ENCODE assay signal across 10 mouse cellular contexts in the genomic region with DNA sequence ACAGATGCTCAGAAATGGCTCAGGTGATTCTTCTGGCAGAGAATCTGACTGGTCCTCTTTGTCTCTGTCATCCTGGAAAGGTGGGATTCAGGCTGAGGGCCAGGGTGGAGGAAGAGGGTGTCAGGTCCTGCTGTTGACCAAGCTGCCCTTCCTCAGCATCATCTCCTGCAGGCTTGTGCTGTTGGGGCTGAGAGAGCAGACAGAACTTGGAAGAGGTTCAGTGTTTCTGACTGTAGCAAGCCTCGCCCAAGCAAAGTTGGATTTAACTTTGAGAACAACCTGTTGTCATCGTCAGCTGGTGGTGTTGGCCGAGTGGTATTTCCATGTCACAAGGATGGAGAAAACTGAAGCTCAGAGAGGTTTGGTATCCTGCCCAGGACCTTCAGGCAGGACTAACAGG.
DNase-seq lines count a peak whose midpoint lies in the region; ATAC-seq and TF ChIP-seq lines count a peak whose summit lies in the region.
"Had no signal": no experiment of that assay in that cellular context is flagged by ENCODE, and none has a peak within 500 bp of the region (broad histone marks: within the 10 kb centered on the region; RNA-seq: fewer than 3 reads in every experiment).

No protein-coding gene starts in this region.

- peaks cover 65% of the 10 kb centered on the region for H3K4me1 ChIP-seq in kidney, embryonic 14.5 days (ENCODE audit: control insufficient read depth, insufficient read depth, low read length)
- peaks cover 18% of the 10 kb centered on the region for H3K4me1 ChIP-seq in bone marrow, adult 2 months (ENCODE audit: control insufficient read depth, insufficient read depth, low read length)
- peaks cover 62% of the 10 kb centered on the region for H3K4me1 ChIP-seq in embryonic facial prominence, embryonic 14.5 days (ENCODE audit: control insufficient read depth, insufficient read depth, low read length)
- H3K4me1 ChIP-seq in limb, embryonic 13.5 days: peaks cover 90% of the 10 kb centered on the region

- DNase-seq in kidney, adult 18-20 months: no peak
- no peak for DNase-seq in embryonic facial prominence, embryonic 14.5 days (ENCODE audit: low spot score)
- DNase-seq in B cell, adult 2 months: no peak
- no peak for DNase-seq in yolk sac, embryonic 10.5 days (ENCODE audit: low spot score)
- no peak for DNase-seq in gastrocnemius, postnatal 10 days
- DNase-seq: forebrain, postnatal 0 days had no signal

- no peak for ATAC-seq in kidney, embryonic 14.5 days (ENCODE audit: low FRiP score, low TSS enrichment)
- no peak for ATAC-seq in embryonic facial prominence, embryonic 14.5 days (ENCODE audit: low read depth)
- ATAC-seq in limb, embryonic 13.5 days (ENCODE audit: low FRiP score, low read depth): no peak
- ATAC-seq: forebrain, postnatal 0 days had no signal

- H3K4me3 ChIP-seq in kidney, embryonic 14.5 days (ENCODE audit: low read length): no peak overlapping the region
- no peak overlapping the region for H3K4me3 ChIP-seq in bone marrow, adult 2 months (replicated peaks; ENCODE audit: control insufficient read depth, low read depth, low read length)
- no peak overlapping the region for H3K4me3 ChIP-seq in embryonic facial prominence, embryonic 14.5 days (ENCODE audit: low read depth, low read length)
- H3K4me3 ChIP-seq in limb, embryonic 13.5 days: no peak overlapping the region

- H3K27ac ChIP-seq in kidney, embryonic 14.5 days (ENCODE audit: low read depth, low read length): peak overlapping the region; percentile 88; the same call in 1 of the 2 replicates
- peak overlapping the region; percentile 71 for H3K27ac ChIP-seq in bone marrow, adult 2 months (ENCODE audit: control insufficient read depth, insufficient read depth, low read depth, low read length, poor library complexity)
- peak overlapping the region; percentile 88 for H3K27ac ChIP-seq in embryonic facial prominence, embryonic 14.5 days (replicated peaks; ENCODE audit: low read depth, low read length)
- peak overlapping the region; percentile 91 for H3K27ac ChIP-seq in limb, embryonic 13.5 days

- TF ChIP-seq POLR2A in bone marrow, adult 2 months (IDR thresholded peaks at IDR 0.05; ENCODE audit: borderline replicate concordance, control insufficient read depth, low read depth, low read length): no peak

- H3K36me3 ChIP-seq in kidney, embryonic 14.5 days (ENCODE audit: control insufficient read depth, insufficient read depth, low read length): no peaks in the 10 kb centered on the region
- no peaks in the 10 kb centered on the region for H3K36me3 ChIP-seq in embryonic facial prominence, embryonic 14.5 days (ENCODE audit: control insufficient read depth, insufficient read depth, low read length)
- no peaks in the 10 kb centered on the region for H3K36me3 ChIP-seq in limb, embryonic 13.5 days

- WGBS in kidney, embryonic 14.5 days: 87% methylated on average over 3 of the region's 3 CpGs
- 52% methylated on average over 3 of the region's 3 CpGs for WGBS in bone marrow, adult 2 months
- 83% methylated on average over 3 of the region's 3 CpGs for WGBS in embryonic facial prominence, embryonic 14.5 days
- 88% methylated on average over 3 of the region's 3 CpGs for WGBS in limb, embryonic 13.5 days

- no peak for TF ChIP-seq CTCF in bone marrow, adult 2 months (IDR thresholded peaks at IDR 0.05; ENCODE audit: control insufficient read depth, insufficient read depth, low read length)

- H3K9me3 ChIP-seq in kidney, embryonic 14.5 days (ENCODE audit: control insufficient read depth, low read length): no peaks in the 10 kb centered on the region
- no peaks in the 10 kb centered on the region for H3K9me3 ChIP-seq in embryonic facial prominence, embryonic 14.5 days (ENCODE audit: control insufficient read depth, low read length)
- no peaks in the 10 kb centered on the region for H3K9me3 ChIP-seq in limb, embryonic 13.5 days
- H3K9me3 ChIP-seq: G1E had no signal

- no peak overlapping the region for H3K4me2 ChIP-seq in kidney, embryonic 14.5 days (replicated peaks; ENCODE audit: low read depth, low read length)
- 0 out of 2 replicates have a peak overlapping the region, but pooled peaks have one; percentile 37 for H3K4me2 ChIP-seq in embryonic facial prominence, embryonic 14.5 days (ENCODE audit: low read depth, low read length)
- H3K4me2 ChIP-seq in limb, embryonic 13.5 days (replicated peaks): peak overlapping the region; percentile 41; the same call in 1 of the 2 replicates

- no peaks in the 10 kb centered on the region for H3K27me3 ChIP-seq in kidney, embryonic 14.5 days (ENCODE audit: control insufficient read depth, insufficient read depth, low read length)
- H3K27me3 ChIP-seq in embryonic facial prominence, embryonic 14.5 days (replicated peaks; ENCODE audit: control insufficient read depth, insufficient read depth, low read length): no peaks in the 10 kb centered on the region
- no peaks in the 10 kb centered on the region for H3K27me3 ChIP-seq in limb, embryonic 13.5 days

- no peak overlapping the region for H3K9ac ChIP-seq in kidney, embryonic 14.5 days (ENCODE audit: low read depth, low read length)
- peak overlapping the region; percentile 28; the same call in 1 of the 2 replicates for H3K9ac ChIP-seq in embryonic facial prominence, embryonic 14.5 days (ENCODE audit: low read depth, low read length)
- no peak overlapping the region for H3K9ac ChIP-seq in limb, embryonic 13.5 days
- H3K9ac ChIP-seq: forebrain, postnatal 0 days had no signal
